Mouse (Mus musculus): ENCODE data around the gene Creg1. TPM values are rescaled to one million over a fixed set of nuclear protein-coding genes. Genes with fewer than 3 reads are reported as not detected.
"Not testable (repeated sequence)": the region's sequence is repeated elsewhere in the genome, so short reads cannot be mapped to it uniquely, and the experiment has no call there.

Gene Creg1
- polyA plus RNA-seq, 1 experiment from 2014 or later, result 300 TPM

DNA sequence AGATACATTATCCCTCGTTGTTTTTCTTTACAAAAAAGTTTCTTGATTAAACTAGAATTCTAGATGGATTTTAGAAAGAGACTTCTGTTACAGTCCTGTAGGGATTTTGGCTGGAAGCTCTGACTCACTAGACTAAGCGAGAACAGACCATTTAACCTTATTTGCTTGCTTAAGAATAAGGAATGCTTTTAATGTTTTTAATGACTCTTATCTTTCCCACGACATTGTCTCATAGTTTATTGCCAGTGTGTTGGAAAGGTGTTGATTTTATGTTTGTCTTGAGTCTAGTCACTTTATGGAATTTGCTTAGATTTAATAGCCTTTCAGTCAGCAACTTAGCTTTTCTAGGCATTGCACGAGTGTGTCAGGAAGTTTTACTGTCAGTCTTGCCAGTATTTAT is 8.4 kb upstream of the Creg1 start:
- H3K4me3 ChIP-seq, result no peak overlapping the region
- 49% methylated on average over 4 of the region's 4 CpGs for WGBS (ENCODE audit: insufficient replicate concordance)
- H3K4me2 ChIP-seq, result no peak overlapping the region
- 0 out of 2 replicates have a peak, but pooled peaks cover 5% of the 10 kb centered on the region for H3K9me3 ChIP-seq (replicated peaks)
- H3K27ac ChIP-seq, result no peak overlapping the region
- H3K4me1 ChIP-seq, result peaks cover 7% of the 10 kb centered on the region; the same call in 1 of the 2 replicates
- no peak for ATAC-seq
- H3K36me3 ChIP-seq, result no peaks in the 10 kb centered on the region
- no peak overlapping the region for H3K9ac ChIP-seq
- H3K27me3 ChIP-seq (replicated peaks), result 0 out of 2 replicates have a peak, but pooled peaks cover 9% of the 10 kb centered on the region

- ATAC-seq, result no peak
Observed at GRCm38 (mm10) chr1:165761522-165762305, 1.8 kb upstream of the Creg1 start.

DNA sequence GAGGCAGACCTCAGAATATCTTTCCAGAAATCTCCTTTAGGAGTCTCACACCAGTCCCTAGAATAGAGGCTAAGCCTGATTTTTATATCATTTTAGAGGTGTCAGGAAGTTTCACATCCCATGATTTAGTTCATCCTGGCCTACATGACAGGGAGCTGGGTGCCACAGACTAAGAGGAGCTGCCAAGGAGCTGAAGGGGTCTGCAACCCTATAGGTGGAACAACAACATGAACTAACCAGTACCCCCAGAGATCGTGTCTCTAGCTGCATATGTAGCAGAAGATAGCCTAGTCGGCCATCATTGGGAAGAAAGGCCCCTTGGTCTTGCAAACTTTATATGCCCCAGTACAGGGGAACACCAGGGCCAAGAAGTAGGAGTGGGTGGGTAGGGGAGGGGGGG is 1.0 kb upstream of the Creg1 start:
- not testable (repeated sequence) for H3K27ac ChIP-seq; H3K27me3 ChIP-seq (replicated peaks); ATAC-seq; H3K9me3 ChIP-seq (replicated peaks)
- 37% methylated on average over 2 of the region's 2 CpGs for WGBS (ENCODE audit: insufficient replicate concordance)
- Histone ChIP-seq H3K4me1 (peaks cover 45% of the 10 kb centered on the region), H3K4me2 (peak overlapping the region; percentile 84), H3K4me3 (peak overlapping the region; percentile 84; the same call in 1 of the 2 replicates), H3K36me3 (peaks cover 21% of the 10 kb centered on the region), H3K9ac (0 out of 2 replicates have a peak overlapping the region, but pooled peaks have one; percentile 8)

More at GRCm38 (mm10) chr1:165761522-165762305, 1.8 kb upstream of the Creg1 start:
- no peak overlapping the region for H3K4me3 ChIP-seq
- WGBS (ENCODE audit: insufficient replicate concordance), result 58% methylated on average over 3 of the region's 3 CpGs
- 0 out of 2 replicates have a peak, but pooled peaks cover 5% of the 10 kb centered on the region for H3K27me3 ChIP-seq (replicated peaks)
- peaks cover 13% of the 10 kb centered on the region for H3K36me3 ChIP-seq
- H3K9me3 ChIP-seq (replicated peaks), result 0 out of 2 replicates have a peak, but pooled peaks cover 5% of the 10 kb centered on the region
- H3K4me1 ChIP-seq, result peaks cover 37% of the 10 kb centered on the region
- no peak overlapping the region for H3K4me2 ChIP-seq
- no peak overlapping the region for H3K27ac ChIP-seq
- no peak overlapping the region for H3K9ac ChIP-seq

DNA sequence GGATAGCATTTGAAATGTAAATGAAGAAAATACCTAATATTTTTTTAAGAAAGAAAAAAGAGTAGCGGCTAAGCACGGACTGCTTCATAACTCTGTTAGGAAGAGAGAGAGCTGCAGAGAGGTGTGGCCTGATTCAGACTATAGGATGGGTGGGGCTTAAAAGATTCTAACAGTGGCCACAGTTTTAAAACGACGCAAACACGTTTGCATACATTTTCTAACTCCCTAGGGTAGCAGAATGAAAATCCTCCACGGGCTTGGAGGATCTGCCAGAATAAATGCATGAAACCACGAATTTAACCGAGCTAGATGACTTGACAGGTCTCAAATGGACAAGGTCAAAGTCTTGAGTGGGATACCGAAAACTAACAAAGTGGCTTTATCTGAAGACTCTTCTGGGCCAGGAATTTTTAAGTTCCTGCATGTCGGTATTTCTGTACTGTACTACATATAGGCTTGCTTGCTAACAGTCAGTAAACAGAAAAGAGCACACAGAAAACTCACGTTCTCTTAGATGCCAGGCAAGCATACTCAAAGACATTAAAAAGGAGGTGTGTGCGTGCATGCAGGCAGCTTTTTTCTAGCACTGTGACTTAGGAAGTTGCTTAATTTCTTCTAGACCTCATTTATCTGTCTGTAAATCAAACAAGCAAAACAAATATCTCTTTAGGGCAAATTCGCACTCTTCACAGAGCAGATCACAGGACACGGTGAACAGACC is 472 bp upstream of the Creg1 start:
- Histone ChIP-seq H3K27ac (peak overlapping the region; percentile 57), H3K27me3 (replicated peaks) (no peaks in the 10 kb centered on the region), H3K9me3 (replicated peaks) (0 out of 2 replicates have a peak, but pooled peaks cover 5% of the 10 kb centered on the region), H3K4me2 (peak overlapping the region; percentile 84), H3K4me3 (peak overlapping the region; percentile 84), H3K36me3 (peaks cover 23% of the 10 kb centered on the region), H3K9ac (peak overlapping the region; percentile 94), H3K4me1 (peaks cover 50% of the 10 kb centered on the region)
- ATAC-seq, result no peak
- 12% methylated on average over 14 of the region's 14 CpGs for WGBS (ENCODE audit: insufficient replicate concordance)

DNA sequence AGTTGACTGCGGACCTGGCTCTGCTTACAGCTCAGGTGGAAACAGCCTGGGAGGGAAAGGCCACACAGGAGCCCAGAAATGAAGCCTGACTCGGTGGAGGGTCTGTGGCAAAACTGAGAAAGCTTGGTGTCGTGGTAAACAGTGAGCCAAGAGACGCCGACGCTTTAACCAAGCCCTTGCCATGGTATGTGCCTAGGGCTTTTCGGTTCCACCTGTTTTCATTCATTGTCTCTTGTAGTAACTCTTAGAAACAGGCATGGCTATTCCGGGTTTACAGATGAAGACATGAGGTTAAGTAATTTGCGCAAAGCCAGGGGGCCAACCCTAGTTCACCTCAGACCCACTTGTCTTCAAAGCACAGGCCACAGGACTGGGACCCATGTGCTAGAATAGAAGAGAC is 1.0 kb downstream of the Creg1 start:
- no peaks in the 10 kb centered on the region for H3K9me3 ChIP-seq (replicated peaks)
- H3K4me1 ChIP-seq, result peaks cover 65% of the 10 kb centered on the region
- WGBS (ENCODE audit: insufficient replicate concordance), result 24% methylated on average over 9 of the region's 9 CpGs
- no peak for ATAC-seq
- H3K27ac ChIP-seq, result peak overlapping the region; percentile 93
- peaks cover 25% of the 10 kb centered on the region for H3K36me3 ChIP-seq
- H3K9ac ChIP-seq, result peak overlapping the region; percentile 94
- no peaks in the 10 kb centered on the region for H3K27me3 ChIP-seq (replicated peaks)
- peak overlapping the region; percentile 84 for H3K4me3 ChIP-seq
- peak overlapping the region; percentile 84 for H3K4me2 ChIP-seq

DNA sequence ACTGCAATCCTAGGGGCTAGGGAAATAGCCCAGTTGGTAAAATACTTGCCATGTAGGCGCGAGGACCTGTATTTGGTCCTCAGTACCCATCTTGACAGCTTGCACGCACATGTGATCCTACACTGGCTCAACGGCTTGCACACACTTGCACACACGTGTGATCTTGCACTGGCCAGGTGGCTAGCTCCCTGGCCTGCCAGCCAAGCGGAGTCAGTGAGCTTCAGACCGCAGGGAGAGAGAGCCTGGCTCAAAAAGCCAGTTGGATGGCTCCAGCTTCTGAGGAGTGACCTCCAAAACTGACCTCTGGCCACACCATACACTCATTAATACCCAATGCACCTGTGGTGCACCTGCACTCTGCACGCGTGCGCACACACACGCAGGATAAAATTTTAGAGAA is 1.5 kb downstream of the Creg1 start:
- Histone ChIP-seq H3K4me1 (peaks cover 70% of the 10 kb centered on the region), H3K4me3 (peak overlapping the region; percentile 84), H3K36me3 (peaks cover 29% of the 10 kb centered on the region), H3K27me3 (replicated peaks) (no peaks in the 10 kb centered on the region), H3K9ac (peak overlapping the region; percentile 94), H3K27ac (peak overlapping the region; percentile 93), H3K4me2 (peak overlapping the region; percentile 84), H3K9me3 (replicated peaks) (no peaks in the 10 kb centered on the region)
- no peak for ATAC-seq
- WGBS (ENCODE audit: insufficient replicate concordance), result 61% methylated on average over 11 of the region's 11 CpGs

- H3K9me3 ChIP-seq (replicated peaks), result no peaks in the 10 kb centered on the region
- peak overlapping the region; percentile 84 for H3K4me3 ChIP-seq
- H3K27me3 ChIP-seq (replicated peaks), result no peaks in the 10 kb centered on the region
- H3K9ac ChIP-seq, result peak overlapping the region; percentile 94
- no peak for ATAC-seq
- WGBS (ENCODE audit: insufficient replicate concordance), result 56% methylated on average over 17 of the region's 17 CpGs
- H3K4me2 ChIP-seq, result peak overlapping the region; percentile 84
- peaks cover 77% of the 10 kb centered on the region for H3K4me1 ChIP-seq
- H3K36me3 ChIP-seq, result peaks cover 37% of the 10 kb centered on the region
- peak overlapping the region; percentile 93 for H3K27ac ChIP-seq
Observed at GRCm38 (mm10) chr1:165765651-165766294, 2.2 kb downstream of the Creg1 start.

- no peaks in the 10 kb centered on the region for H3K9me3 ChIP-seq (replicated peaks)
- peak overlapping the region; percentile 84 for H3K4me2 ChIP-seq
- H3K27ac ChIP-seq, result peak overlapping the region; percentile 93
- H3K9ac ChIP-seq, result peak overlapping the region; percentile 94
- no peaks in the 10 kb centered on the region for H3K27me3 ChIP-seq (replicated peaks)
- H3K4me3 ChIP-seq, result peak overlapping the region; percentile 84
- WGBS (ENCODE audit: insufficient replicate concordance), result 30% methylated on average over 7 of the region's 7 CpGs
- H3K36me3 ChIP-seq, result peaks cover 43% of the 10 kb centered on the region
- H3K4me1 ChIP-seq, result peaks cover 84% of the 10 kb centered on the region
- ATAC-seq, result peak; percentile 69
Observed at GRCm38 (mm10) chr1:165766295-165766890, 2.8 kb downstream of the Creg1 start.

DNA sequence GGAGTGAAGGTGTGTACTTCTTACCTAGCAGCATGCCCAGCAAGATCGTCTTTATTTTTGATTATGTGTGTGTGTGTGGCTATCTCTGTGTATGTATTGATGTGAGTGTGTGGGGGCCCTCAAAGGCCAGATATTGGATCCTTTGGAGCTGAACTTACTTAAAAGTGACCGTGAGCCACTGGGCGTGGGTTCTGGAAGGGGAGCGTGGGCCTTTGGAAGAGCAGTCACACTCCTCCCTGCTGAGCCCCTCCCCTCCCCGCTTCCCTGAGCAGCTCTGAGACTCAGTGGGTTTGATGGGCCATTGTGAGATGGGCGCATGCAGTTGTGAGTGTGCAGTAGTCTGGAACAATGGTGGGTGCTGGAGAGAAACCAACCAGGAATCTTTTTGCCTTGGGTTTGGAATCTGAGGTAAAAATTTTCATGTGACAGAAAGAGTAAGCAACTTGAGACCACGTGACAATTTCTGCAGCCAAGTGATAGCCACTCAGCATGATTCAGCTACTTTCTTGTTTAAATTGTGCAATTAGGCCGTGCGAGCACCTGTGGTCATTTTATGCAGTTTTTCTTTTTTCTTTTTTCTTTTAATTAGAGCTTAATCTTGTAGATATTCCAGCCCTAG is 5.5 kb downstream of the Creg1 start:
- no peaks in the 10 kb centered on the region for H3K9me3 ChIP-seq (replicated peaks)
- no peaks in the 10 kb centered on the region for H3K27me3 ChIP-seq (replicated peaks)
- peak overlapping the region; percentile 84 for H3K4me3 ChIP-seq
- 27% methylated on average over 9 of the region's 9 CpGs for WGBS (ENCODE audit: insufficient replicate concordance)
- peak overlapping the region; percentile 93 for H3K27ac ChIP-seq
- peak overlapping the region; percentile 94 for H3K9ac ChIP-seq
- H3K36me3 ChIP-seq, result peaks cover 69% of the 10 kb centered on the region
- peak; percentile 49 for ATAC-seq
- H3K4me1 ChIP-seq, result peaks cover 88% of the 10 kb centered on the region
- H3K4me2 ChIP-seq, result peak overlapping the region; percentile 84

DNA sequence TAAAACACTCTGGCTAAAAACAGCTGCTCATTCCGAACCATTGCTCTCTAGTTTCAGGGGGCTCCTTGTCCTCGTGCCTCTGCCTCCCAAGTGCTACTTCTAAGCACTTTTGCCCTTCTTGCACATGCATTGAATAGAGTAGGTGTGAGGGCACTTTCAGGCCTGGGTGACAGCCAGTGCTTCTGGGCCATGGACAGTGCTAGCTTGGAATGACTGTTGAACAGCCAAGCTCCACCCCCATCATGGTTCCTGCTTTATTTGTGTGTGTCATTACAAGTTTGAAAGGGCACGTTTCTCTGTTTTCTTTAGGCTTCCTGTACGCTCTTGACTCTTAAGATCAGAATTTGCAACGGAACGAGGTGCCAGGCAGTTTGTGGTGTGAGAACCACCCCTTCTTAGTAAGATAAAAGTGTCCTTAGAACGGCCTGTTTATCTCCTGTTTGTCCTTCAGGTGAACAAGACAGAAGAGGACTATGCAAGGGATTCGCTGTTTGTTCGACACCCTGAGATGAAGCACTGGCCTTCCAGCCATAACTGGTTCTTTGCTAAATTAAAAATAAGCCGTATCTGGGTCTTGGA is 6.7 kb downstream of the Creg1 start:
- Histone ChIP-seq H3K4me2 (peak overlapping the region; percentile 84), H3K9ac (peak overlapping the region; percentile 94), H3K4me1 (peaks cover 78% of the 10 kb centered on the region), H3K27me3 (replicated peaks) (no peaks in the 10 kb centered on the region), H3K36me3 (peaks cover 78% of the 10 kb centered on the region), H3K9me3 (replicated peaks) (no peaks in the 10 kb centered on the region), H3K27ac (peak overlapping the region; percentile 93), H3K4me3 (peak overlapping the region; percentile 84)
- 41% methylated on average over 10 of the region's 10 CpGs for WGBS (ENCODE audit: insufficient replicate concordance)
- ATAC-seq, result no peak

- Histone ChIP-seq H3K4me2 (peak overlapping the region; percentile 84), H3K27me3 (replicated peaks) (no peaks in the 10 kb centered on the region), H3K27ac (peak overlapping the region; percentile 93), H3K4me1 (peaks cover 76% of the 10 kb centered on the region), H3K9me3 (replicated peaks) (no peaks in the 10 kb centered on the region), H3K36me3 (peaks cover 73% of the 10 kb centered on the region), H3K9ac (peak overlapping the region; percentile 94; the same call in 1 of the 2 replicates), H3K4me3 (peak overlapping the region; percentile 84)
- 2% methylated on average over 12 of the region's 12 CpGs for WGBS (ENCODE audit: insufficient replicate concordance)
- peak; percentile 83 for ATAC-seq
Observed at GRCm38 (mm10) chr1:165771491-165771897, 7.9 kb downstream of the Creg1 start.
